Mouse (Mus musculus): ENCODE measurements around the gene Klf15.
A peak's percentile ranks its signal among the peaks of the same experiment; 100 is the strongest.

Klf15 gene

DNA sequence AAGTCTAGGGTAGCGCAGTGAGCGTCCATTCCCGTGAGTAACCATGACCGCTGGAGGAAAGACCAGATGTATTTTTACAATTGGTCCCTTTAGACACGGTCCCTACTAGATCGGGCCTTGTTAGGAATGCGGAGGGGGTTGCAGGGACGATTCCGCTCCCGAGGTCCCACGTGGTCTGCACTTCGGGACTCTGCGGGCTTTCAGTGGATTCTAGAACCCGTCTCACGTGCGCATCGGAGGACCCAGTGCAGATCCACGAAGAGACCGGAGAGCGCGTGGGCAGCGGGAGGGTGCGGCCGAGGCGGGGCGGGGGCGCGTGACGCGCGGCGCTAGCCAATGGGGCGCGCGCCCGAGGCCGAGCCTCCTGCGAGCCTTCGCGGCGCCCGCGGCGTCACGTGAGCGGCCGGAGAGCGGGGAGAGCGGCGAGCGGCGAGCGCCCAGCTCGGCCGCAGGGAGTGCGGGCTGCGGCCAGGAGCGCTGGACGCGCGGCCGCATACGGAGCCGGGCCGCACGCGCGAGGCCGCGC is at the start of gene Klf15:
Gene Klf15, plus strand, starts transcription at position 396 of the 526 bp plus-strand sequence.
- DNase-seq (ENCODE audit: low read depth, low spot score) = peak; percentile 60

- DNase-seq (ENCODE audit: low read depth, low spot score) = peak; percentile 85
Observed at GRCm38 (mm10) chr6:90422565-90422964, 39.8 kb upstream of the Klf15 start.

GRCm38 (mm10) chr6:90425361-90425760 is 37.0 kb upstream of the Klf15 start:
- DNase-seq (ENCODE audit: low read depth, low spot score) = no peak

- DNase-seq (ENCODE audit: low read depth, low spot score) = no peak
Observed at GRCm38 (mm10) chr6:90426003-90426402, 36.4 kb upstream of the Klf15 start.

- peak; percentile 69 for DNase-seq (ENCODE audit: low read depth, low spot score)
Observed at GRCm38 (mm10) chr6:90428380-90428974, 33.9 kb upstream of the Klf15 start, which contains the start of gene Cfap100. Gene Cfap100, minus strand, starts transcription at chr6:90428797.

DNA sequence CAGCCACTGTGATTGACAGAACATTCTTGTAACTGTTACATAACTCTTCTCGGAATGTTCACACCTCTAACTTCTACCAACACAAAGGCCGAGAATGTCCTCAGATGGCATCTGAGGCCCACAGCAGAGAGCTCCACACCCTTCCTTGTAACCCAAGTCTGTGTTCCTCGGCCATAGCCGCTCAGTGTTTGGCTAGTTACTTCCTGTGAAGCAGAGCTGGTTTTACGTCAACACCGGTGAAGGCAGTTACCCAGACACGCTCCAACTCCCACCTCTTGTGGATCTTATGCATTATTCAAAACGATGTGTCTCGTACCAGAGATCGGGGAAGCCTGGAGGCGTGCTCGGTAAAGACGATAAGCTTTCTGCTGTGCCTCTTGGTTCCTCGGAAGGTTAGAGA is 32.5 kb upstream of the Klf15 start:
- DNase-seq (ENCODE audit: low read depth, low spot score) = no peak

DNA sequence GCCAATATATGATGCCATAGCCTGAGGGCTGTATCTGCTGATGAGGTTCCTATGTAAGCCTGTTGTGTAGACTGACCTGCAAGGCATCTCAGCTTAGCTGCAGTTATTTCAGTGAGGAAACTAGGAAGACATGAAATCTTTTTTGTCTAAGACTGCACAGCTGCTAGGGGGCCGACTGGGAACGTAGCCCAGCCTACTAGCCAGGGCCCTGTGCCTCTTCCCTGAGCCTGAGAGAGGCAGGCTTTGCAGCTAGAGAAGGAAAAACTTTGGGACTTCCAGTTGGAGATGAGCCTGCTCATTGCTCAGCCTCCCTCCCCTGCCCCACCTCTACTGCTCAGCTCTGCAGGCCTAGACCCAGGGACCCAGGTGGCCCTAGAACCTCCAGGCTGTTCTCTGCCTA is 30.9 kb upstream of the Klf15 start:
- no peak for DNase-seq (ENCODE audit: low read depth, low spot score)

GRCm38 (mm10) chr6:90434687-90435086 is 27.7 kb upstream of the Klf15 start:
- DNase-seq (ENCODE audit: low read depth, low spot score) = no peak

- peak; percentile 75 for DNase-seq (ENCODE audit: low read depth, low spot score)
Observed at GRCm38 (mm10) chr6:90435195-90435618, 27.2 kb upstream of the Klf15 start.

GRCm38 (mm10) chr6:90436192-90436907 is 26.0 kb upstream of the Klf15 start:
- DNase-seq (ENCODE audit: low read depth, low spot score) = no peak

- DNase-seq (ENCODE audit: low read depth, low spot score) = no peak
Observed at GRCm38 (mm10) chr6:90437041-90437440, 25.3 kb upstream of the Klf15 start.

GRCm38 (mm10) chr6:90446883-90447282 is 15.5 kb upstream of the Klf15 start:
- DNase-seq (ENCODE audit: low read depth, low spot score) = no peak

DNA sequence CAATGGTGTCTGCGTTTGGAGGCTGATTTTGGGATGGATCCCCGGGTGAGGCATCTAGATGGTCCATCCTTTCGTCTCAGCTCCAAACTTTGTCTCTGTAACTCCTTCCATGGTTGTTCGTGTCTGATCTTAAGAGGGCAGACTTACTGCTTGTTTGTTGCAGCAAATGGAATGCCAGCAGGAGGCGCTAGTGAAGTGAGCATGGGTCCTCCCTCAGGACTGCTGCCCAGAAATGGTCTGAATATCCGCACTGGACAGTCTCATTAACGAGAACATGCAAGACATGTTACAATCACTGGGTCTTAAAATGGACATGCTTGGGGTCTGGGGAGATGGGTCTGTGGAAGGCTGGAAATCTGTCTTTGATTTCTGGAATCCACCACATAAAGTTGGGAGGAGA is 12.2 kb upstream of the Klf15 start:
- peak; percentile 73 for DNase-seq (ENCODE audit: low read depth, low spot score)

DNA sequence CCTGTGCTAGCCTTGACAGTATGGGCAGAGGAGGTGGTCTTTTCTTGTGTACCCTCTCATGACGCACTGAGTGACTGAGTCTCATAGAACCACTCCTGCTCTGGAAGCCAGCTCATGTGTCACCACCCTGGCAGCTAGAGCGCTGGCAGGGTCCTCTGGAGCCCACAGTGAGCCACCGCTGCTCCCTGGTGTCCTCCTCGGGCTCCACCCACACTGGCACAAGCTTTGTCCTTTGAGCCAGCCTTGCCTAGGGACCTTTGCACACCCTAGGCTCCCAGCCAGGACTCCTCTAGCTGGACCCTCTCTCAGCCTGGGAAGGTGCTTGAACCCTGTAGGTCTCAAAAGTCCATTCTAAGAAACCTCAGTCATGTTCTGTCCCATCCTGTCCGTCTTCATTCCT is 11.7 kb upstream of the Klf15 start:
- no peak for DNase-seq (ENCODE audit: low read depth, low spot score)

GRCm38 (mm10) chr6:90451512-90451911 is 10.9 kb upstream of the Klf15 start:
- DNase-seq (ENCODE audit: low read depth, low spot score) = no peak

- DNase-seq (ENCODE audit: low read depth, low spot score) = no peak
Observed at GRCm38 (mm10) chr6:90452603-90453002, 9.8 kb upstream of the Klf15 start.

DNA sequence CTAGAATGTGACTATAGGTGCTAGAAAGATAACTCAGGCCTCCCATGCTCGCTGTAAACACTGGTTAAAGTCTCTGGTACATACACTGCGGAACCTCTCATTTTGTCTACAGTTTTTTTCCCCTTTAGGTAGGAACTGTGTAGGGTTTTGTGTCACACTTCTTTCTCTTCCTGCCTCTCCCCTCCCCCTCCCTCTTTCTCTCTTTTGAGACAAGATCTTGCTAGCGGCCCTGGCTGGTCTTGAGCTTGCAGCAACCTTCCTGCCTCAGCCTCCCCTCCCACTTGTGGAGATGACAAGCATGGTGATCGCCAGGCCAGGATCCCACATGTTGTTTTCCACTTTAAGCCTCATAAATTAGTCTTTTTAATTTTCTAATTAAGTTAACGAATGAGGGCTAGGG is 8.6 kb upstream of the Klf15 start:
- DNase-seq (ENCODE audit: low read depth, low spot score) = no peak

- DNase-seq (ENCODE audit: low read depth, low spot score) = no peak
Observed at GRCm38 (mm10) chr6:90457421-90457820, 5.0 kb upstream of the Klf15 start.

DNA sequence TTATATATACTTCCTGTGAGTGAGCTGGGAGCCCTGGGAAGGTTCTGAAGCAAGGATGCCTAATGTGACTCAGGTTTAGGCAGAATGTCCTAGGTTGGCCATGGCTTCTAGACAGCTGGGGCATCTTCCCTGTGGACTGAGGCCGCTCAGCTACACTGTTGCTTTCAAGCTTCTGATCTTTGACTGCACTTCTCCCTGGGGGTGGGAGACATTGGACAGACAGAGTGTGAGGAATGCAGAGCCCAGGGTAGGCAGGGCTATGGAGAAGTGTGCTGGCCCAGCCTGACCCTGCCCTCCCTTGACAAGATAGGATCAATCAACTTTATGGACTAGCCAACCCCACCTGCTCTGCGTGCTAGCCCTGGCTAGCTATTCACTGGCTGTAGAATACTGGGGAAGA is 1.2 kb upstream of the Klf15 start:
- no peak for DNase-seq (ENCODE audit: low read depth, low spot score)

DNA sequence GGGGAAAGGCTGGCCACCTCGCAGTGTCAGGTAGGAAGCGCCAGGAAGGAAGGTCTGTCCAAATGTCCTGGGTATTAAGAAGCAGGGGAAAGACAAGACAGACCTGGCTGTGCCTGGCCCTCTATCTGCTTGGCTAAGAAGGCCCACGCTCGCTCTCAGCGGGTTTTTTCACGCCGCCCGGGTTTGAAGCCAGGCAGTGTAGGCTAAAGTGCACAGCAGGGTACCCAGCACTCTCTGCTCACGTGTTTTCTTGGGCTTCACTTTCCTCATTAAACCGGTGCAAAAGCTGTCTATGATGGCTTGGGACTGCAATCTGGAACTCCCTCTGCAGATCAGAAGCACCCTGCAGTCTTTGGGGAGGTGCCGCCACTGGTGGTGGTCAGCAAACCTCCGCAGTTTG is 605 bp upstream of the Klf15 start:
- DNase-seq (ENCODE audit: low read depth, low spot score) = no peak

GRCm38 (mm10) chr6:90462841-90463227 is 458 bp downstream of the Klf15 start:
- DNase-seq (ENCODE audit: low read depth, low spot score) = no peak

GRCm38 (mm10) chr6:90463228-90463862 is 969 bp downstream of the Klf15 start:
- peak; percentile 68 for DNase-seq (ENCODE audit: low read depth, low spot score)
